Mouse (Mus musculus) myocyte (in vitro differentiated cells): ENCODE measurements around the gene Olfr414.

ENCODE experiments used
- CEBPB ChIP-seq: IDR thresholded peaks from 2 replicates; pipeline ENCODE4 v1.6.1; 2011; ENCODE audit warnings: mild to moderate bottlenecking, moderate library complexity; ENCODE audit not compliant: poor library complexity, insufficient read depth, severe bottlenecking
- MAX ChIP-seq: IDR thresholded peaks from one replicate; pipeline ENCODE4 v1.6.1; 2011; ENCODE audit warnings: low read depth, mild to moderate bottlenecking, control low read depth
- MYOG ChIP-seq, 3 experiments: IDR thresholded peaks; one replicate each; pipeline ENCODE4 v1.6.1; 2011; ENCODE audit warnings: control low read depth in 2 of 3, low read depth in 2 of 3, mild to moderate bottlenecking in 2 of 3; ENCODE audit not compliant: insufficient read length in 2 of 3, control insufficient read depth in 1 of 3, insufficient read depth in 1 of 3
- POLR2A ChIP-seq: IDR thresholded peaks from one replicate; pipeline ENCODE4 v1.6.1; 2011; ENCODE audit warnings: low read depth, mild to moderate bottlenecking, control low read depth, moderate library complexity; ENCODE audit not compliant: insufficient read length
- POLR2AphosphoS2 ChIP-seq: IDR thresholded peaks from one replicate; pipeline ENCODE4 v1.6.1; 2011; ENCODE audit warnings: low read depth, control low read depth; ENCODE audit not compliant: insufficient read length
- SRF ChIP-seq: IDR thresholded peaks from one replicate; pipeline ENCODE4 v1.6.1; 2011; ENCODE audit warnings: low read depth; ENCODE audit not compliant: control insufficient read depth, insufficient read length
- TCF12 ChIP-seq: IDR thresholded peaks from one replicate; pipeline ENCODE4 v1.6.1; 2011; ENCODE audit warnings: mild to moderate bottlenecking, control low read depth; ENCODE audit not compliant: poor library complexity, insufficient read depth, severe bottlenecking
- USF1 ChIP-seq: IDR thresholded peaks from one replicate; pipeline ENCODE4 v1.6.1; 2011; ENCODE audit warnings: low read depth, mild to moderate bottlenecking, control low read depth, moderate library complexity

GRCm38 (mm10) chr1:174427402-174427801, 3.5 kb downstream of the Olfr414 start:
- TF ChIP-seq POLR2A: no peak
- no peak for TF ChIP-seq MAX
- no peak for TF ChIP-seq POLR2AphosphoS2
- TF ChIP-seq TCF12: no peak
- TF ChIP-seq MYOG (IDR thresholded peaks at IDR 0.05; ENCODE audit: control insufficient read depth in 1 of 3, insufficient read depth in 1 of 3, insufficient read length in 2 of 3, low read depth in 2 of 3): no peak
- no peak for TF ChIP-seq CEBPB
- TF ChIP-seq USF1: no peak
- TF ChIP-seq SRF: no peak
